Mouse (Mus musculus): ENCODE measurements at regions not wholly inside any gene's neighbourhood (a gene's known extent, or its start where the extent isn't known, plus 50 kb on each side); places are given as distances from the start of the nearest gene placed in this dataset.

GRCm38 (mm10) chr8:34725546-34725945 is 614.0 kb upstream of the Gm10131 start:
- ATAC-seq (replicated peaks; ENCODE audit: insufficient number of reproducible peaks, low FRiP score, low TSS enrichment, poor library complexity, severe bottlenecking): no peak

- no peak for ATAC-seq (replicated peaks; ENCODE audit: insufficient number of reproducible peaks, low FRiP score, low TSS enrichment, poor library complexity, severe bottlenecking)
Measured at GRCm38 (mm10) chr8:34709911-34710733, 598.6 kb upstream of the Gm10131 start.

GRCm38 (mm10) chr8:34709316-34709715 is 597.8 kb upstream of the Gm10131 start:
- ATAC-seq (replicated peaks; ENCODE audit: insufficient number of reproducible peaks, low FRiP score, low TSS enrichment, poor library complexity, severe bottlenecking): no peak

- ATAC-seq (replicated peaks; ENCODE audit: insufficient number of reproducible peaks, low FRiP score, low TSS enrichment, poor library complexity, severe bottlenecking): no peak
Measured at GRCm38 (mm10) chr8:34703351-34703750, 591.8 kb upstream of the Gm10131 start.

GRCm38 (mm10) chr8:34702806-34703205 is 591.3 kb upstream of the Gm10131 start:
- ATAC-seq (replicated peaks; ENCODE audit: insufficient number of reproducible peaks, low FRiP score, low TSS enrichment, poor library complexity, severe bottlenecking): no peak

- no peak for ATAC-seq (replicated peaks; ENCODE audit: insufficient number of reproducible peaks, low FRiP score, low TSS enrichment, poor library complexity, severe bottlenecking)
Measured at GRCm38 (mm10) chr8:34699015-34699414, 587.5 kb upstream of the Gm10131 start.

- no peak for ATAC-seq (replicated peaks; ENCODE audit: insufficient number of reproducible peaks, low FRiP score, low TSS enrichment, poor library complexity, severe bottlenecking)
Measured at GRCm38 (mm10) chr8:34696365-34696764, 584.8 kb upstream of the Gm10131 start.

- no peak for ATAC-seq (replicated peaks; ENCODE audit: insufficient number of reproducible peaks, low FRiP score, low TSS enrichment, poor library complexity, severe bottlenecking)
Measured at GRCm38 (mm10) chr8:34692606-34693005, 581.1 kb upstream of the Gm10131 start.

- ATAC-seq (replicated peaks; ENCODE audit: insufficient number of reproducible peaks, low FRiP score, low TSS enrichment, poor library complexity, severe bottlenecking): no peak
Measured at GRCm38 (mm10) chr8:34691776-34692175, 580.2 kb upstream of the Gm10131 start.

- peak; percentile 41; the same call in 1 of the 2 replicates for ATAC-seq (replicated peaks; ENCODE audit: insufficient number of reproducible peaks, low FRiP score, low TSS enrichment, poor library complexity, severe bottlenecking)
Measured at GRCm38 (mm10) chr8:34689825-34690493, 578.4 kb upstream of the Gm10131 start.

GRCm38 (mm10) chr8:34689049-34689824 is 577.7 kb upstream of the Gm10131 start:
- ATAC-seq (replicated peaks; ENCODE audit: insufficient number of reproducible peaks, low FRiP score, low TSS enrichment, poor library complexity, severe bottlenecking): no peak

- no peak for ATAC-seq (replicated peaks; ENCODE audit: insufficient number of reproducible peaks, low FRiP score, low TSS enrichment, poor library complexity, severe bottlenecking)
Measured at GRCm38 (mm10) chr8:34688396-34689048, 577.0 kb upstream of the Gm10131 start.

- ATAC-seq (replicated peaks; ENCODE audit: insufficient number of reproducible peaks, low FRiP score, low TSS enrichment, poor library complexity, severe bottlenecking): no peak
Measured at GRCm38 (mm10) chr8:34686371-34686770, 574.8 kb upstream of the Gm10131 start.

GRCm38 (mm10) chr8:34684683-34685082 is 573.1 kb upstream of the Gm10131 start:
- no peak for ATAC-seq (replicated peaks; ENCODE audit: insufficient number of reproducible peaks, low FRiP score, low TSS enrichment, poor library complexity, severe bottlenecking)

- no peak for ATAC-seq (replicated peaks; ENCODE audit: insufficient number of reproducible peaks, low FRiP score, low TSS enrichment, poor library complexity, severe bottlenecking)
Measured at GRCm38 (mm10) chr8:34683173-34683572, 571.6 kb upstream of the Gm10131 start.

- ATAC-seq (replicated peaks; ENCODE audit: insufficient number of reproducible peaks, low FRiP score, low TSS enrichment, poor library complexity, severe bottlenecking): no peak
Measured at GRCm38 (mm10) chr8:34682221-34682620, 570.7 kb upstream of the Gm10131 start.

GRCm38 (mm10) chr8:34679565-34680291 is 568.2 kb upstream of the Gm10131 start:
- ATAC-seq (replicated peaks; ENCODE audit: insufficient number of reproducible peaks, low FRiP score, low TSS enrichment, poor library complexity, severe bottlenecking): no peak

GRCm38 (mm10) chr8:34678879-34679278 is 567.3 kb upstream of the Gm10131 start:
- no peak for ATAC-seq (replicated peaks; ENCODE audit: insufficient number of reproducible peaks, low FRiP score, low TSS enrichment, poor library complexity, severe bottlenecking)
